Mouse (Mus musculus): Measurements from ENCODE around the gene 2310034G01Rik. TPM values are rescaled to one million over a fixed set of nuclear protein-coding genes. Genes with fewer than 3 reads are reported as not detected.
A peak's percentile ranks its signal among the peaks of the same experiment; 100 is the strongest.

The 2310034G01Rik gene
- polyA plus RNA-seq, 1 experiment from 2014 or later = 1.3 TPM

DNA sequence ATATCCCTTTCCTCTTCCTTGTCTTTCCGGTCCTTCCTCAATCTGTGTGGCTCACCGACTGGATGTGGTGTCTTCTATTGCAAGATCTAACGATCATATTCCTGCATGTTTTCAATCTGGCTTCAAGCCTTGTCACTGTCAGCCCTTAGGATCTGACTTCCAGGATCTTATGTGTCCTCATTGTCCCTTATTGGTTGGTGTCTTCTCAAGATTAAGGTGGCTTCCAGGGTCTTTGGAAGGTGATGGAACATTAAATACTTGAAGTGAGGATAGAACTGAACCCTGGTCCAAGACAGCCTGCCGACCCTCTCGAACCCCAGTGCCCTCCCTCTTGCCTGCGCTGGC, 11.2 kb downstream of the 2310034G01Rik start:
- Histone ChIP-seq H3K4me1 (replicated peaks; ENCODE audit: control insufficient read depth, insufficient read depth, low read length) (0 out of 2 replicates have a peak, but pooled peaks cover 12% of the 10 kb centered on the region), H3K4me3 (ENCODE audit: low read depth, low read length) (peak overlapping the region; percentile 80), H3K9ac (ENCODE audit: low read depth, low read length) (no peak overlapping the region; the same call in 1 of the 2 replicates), H3K9me3 (ENCODE audit: control insufficient read depth) (no peaks in the 10 kb centered on the region), H3K4me2 (replicated peaks; ENCODE audit: low read depth) (peak overlapping the region; percentile 85), H3K27me3 (replicated peaks; ENCODE audit: control insufficient read depth, insufficient read depth, low read length) (no peaks in the 10 kb centered on the region), H3K27ac (ENCODE audit: low read depth, low read length) (no peak overlapping the region), H3K36me3 (ENCODE audit: control insufficient read depth, insufficient read depth) (no peaks in the 10 kb centered on the region)
- ATAC-seq = no peak; the same call in 1 of the 2 replicates
- no peak for TF ChIP-seq CTCF (IDR thresholded peaks at IDR 0.05; ENCODE audit: low read depth)
- WGBS = 49% methylated on average over 6 of the region's 6 CpGs

- peak within 1 kb of the TSS; percentile 85 for H3K4me2 ChIP-seq (replicated peaks; ENCODE audit: low read depth)
- H3K9ac ChIP-seq (ENCODE audit: low read depth, low read length) = peak within 1 kb of the TSS; percentile 73
- peak within 1 kb of the TSS; percentile 80 for H3K4me3 ChIP-seq (ENCODE audit: low read depth, low read length)
- peak; percentile 74 for TF ChIP-seq CTCF (IDR thresholded peaks at IDR 0.05; ENCODE audit: low read depth)
- H3K9me3 ChIP-seq (ENCODE audit: control insufficient read depth) = no peaks in the 10 kb centered on the region
- 0 out of 2 replicates have a peak, but pooled peaks cover 12% of the 10 kb centered on the region for H3K4me1 ChIP-seq (replicated peaks; ENCODE audit: control insufficient read depth, insufficient read depth, low read length)
- H3K36me3 ChIP-seq (ENCODE audit: control insufficient read depth, insufficient read depth) = no peaks in the 10 kb centered on the region
- no peak within 1 kb of the TSS; the same call in 1 of the 2 replicates for H3K27ac ChIP-seq (ENCODE audit: low read depth, low read length)
- no peaks in the 10 kb centered on the region for H3K27me3 ChIP-seq (replicated peaks; ENCODE audit: control insufficient read depth, insufficient read depth, low read length)
- ATAC-seq = peak; percentile 81
- under 1% methylated on average over 31 of the region's 31 CpGs for WGBS
Measured at GRCm38 (mm10) chr19:46338331-46338936, 11.7 kb downstream of the 2310034G01Rik start, which contains the start of gene Cuedc2. Cuedc2 (minus strand) TSS chr19:46338702.

GRCm38 (mm10) chr19:46337719-46338330, 12.3 kb downstream of the 2310034G01Rik start:
- H3K4me3 ChIP-seq (ENCODE audit: low read depth, low read length) = peak overlapping the region; percentile 80
- H3K27me3 ChIP-seq (replicated peaks; ENCODE audit: control insufficient read depth, insufficient read depth, low read length) = no peaks in the 10 kb centered on the region
- H3K4me1 ChIP-seq (replicated peaks; ENCODE audit: control insufficient read depth, insufficient read depth, low read length) = 0 out of 2 replicates have a peak, but pooled peaks cover 12% of the 10 kb centered on the region
- peak overlapping the region; percentile 73 for H3K9ac ChIP-seq (ENCODE audit: low read depth, low read length)
- H3K4me2 ChIP-seq (replicated peaks; ENCODE audit: low read depth) = peak overlapping the region; percentile 85
- ATAC-seq = no peak
- no peaks in the 10 kb centered on the region for H3K9me3 ChIP-seq (ENCODE audit: control insufficient read depth)
- TF ChIP-seq CTCF (IDR thresholded peaks at IDR 0.05; ENCODE audit: low read depth) = no peak
- 29% methylated on average over 15 of the region's 15 CpGs for WGBS
- no peak overlapping the region for H3K27ac ChIP-seq (ENCODE audit: low read depth, low read length)
- no peaks in the 10 kb centered on the region for H3K36me3 ChIP-seq (ENCODE audit: control insufficient read depth, insufficient read depth)

GRCm38 (mm10) chr19:46333906-46334305, 16.2 kb downstream of the 2310034G01Rik start:
- no peak for ATAC-seq
- Histone ChIP-seq H3K36me3 (ENCODE audit: control insufficient read depth, insufficient read depth) (peaks cover 22% of the 10 kb centered on the region), H3K4me1 (replicated peaks; ENCODE audit: control insufficient read depth, insufficient read depth, low read length) (peaks cover 17% of the 10 kb centered on the region; the same call in 1 of the 2 replicates), H3K4me3 (ENCODE audit: low read depth, low read length) (no peak overlapping the region), H3K27me3 (replicated peaks; ENCODE audit: control insufficient read depth, insufficient read depth, low read length) (no peaks in the 10 kb centered on the region), H3K9ac (ENCODE audit: low read depth, low read length) (no peak overlapping the region), H3K9me3 (ENCODE audit: control insufficient read depth) (no peaks in the 10 kb centered on the region), H3K27ac (ENCODE audit: low read depth, low read length) (no peak overlapping the region), H3K4me2 (replicated peaks; ENCODE audit: low read depth) (no peak overlapping the region)
- 88% methylated on average over 3 of the region's 3 CpGs for WGBS
- no peak for TF ChIP-seq CTCF (IDR thresholded peaks at IDR 0.05; ENCODE audit: low read depth)

DNA sequence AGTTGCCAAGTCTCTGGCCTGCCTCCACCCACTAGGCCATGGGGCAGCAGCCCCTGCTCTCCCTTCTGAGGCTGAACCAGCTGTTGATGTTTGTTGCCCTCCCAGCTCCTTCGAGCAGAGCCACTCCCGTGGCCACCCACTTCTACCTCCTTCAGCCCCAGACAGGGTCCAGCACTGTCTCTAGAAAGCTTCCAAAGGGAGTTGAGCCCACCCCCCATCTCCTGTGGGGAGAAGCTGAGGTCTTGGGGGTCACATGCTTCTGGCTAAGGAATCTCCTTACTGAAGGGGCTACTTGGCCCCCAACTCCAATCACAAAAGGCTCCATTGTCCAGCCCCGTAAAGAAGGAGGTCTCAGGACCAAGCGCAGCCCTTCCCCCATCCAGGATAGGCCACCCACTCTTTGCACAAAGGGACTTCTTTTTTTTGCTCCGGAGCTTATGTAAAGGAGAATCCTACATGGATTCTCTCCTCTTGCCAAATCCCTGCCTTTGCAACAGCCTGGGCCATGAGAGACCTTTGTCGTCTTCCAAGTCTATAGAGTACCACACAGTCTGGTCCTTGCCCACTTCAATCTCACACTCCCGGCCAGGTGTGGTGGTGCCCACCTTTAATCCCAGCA, 17.3 kb downstream of the 2310034G01Rik start:
- Histone ChIP-seq H3K4me2 (replicated peaks; ENCODE audit: low read depth) (no peak overlapping the region), H3K27me3 (replicated peaks; ENCODE audit: control insufficient read depth, insufficient read depth, low read length) (no peaks in the 10 kb centered on the region), H3K27ac (ENCODE audit: low read depth, low read length) (no peak overlapping the region), H3K4me3 (ENCODE audit: low read depth, low read length) (no peak overlapping the region), H3K9me3 (ENCODE audit: control insufficient read depth) (no peaks in the 10 kb centered on the region), H3K36me3 (ENCODE audit: control insufficient read depth, insufficient read depth) (peaks cover 22% of the 10 kb centered on the region), H3K4me1 (replicated peaks; ENCODE audit: control insufficient read depth, insufficient read depth, low read length) (peaks cover 17% of the 10 kb centered on the region; the same call in 1 of the 2 replicates), H3K9ac (ENCODE audit: low read depth, low read length) (no peak overlapping the region)
- no peak for TF ChIP-seq CTCF (IDR thresholded peaks at IDR 0.05; ENCODE audit: low read depth)
- WGBS = 72% methylated on average over 7 of the region's 7 CpGs
- ATAC-seq = no peak

GRCm38 (mm10) chr19:46331936-46332335, 18.2 kb downstream of the 2310034G01Rik start:
- 81% methylated on average over 3 of the region's 3 CpGs for WGBS
- no peak overlapping the region for H3K9ac ChIP-seq (ENCODE audit: low read depth, low read length)
- no peak for TF ChIP-seq CTCF (IDR thresholded peaks at IDR 0.05; ENCODE audit: low read depth)
- no peaks in the 10 kb centered on the region for H3K9me3 ChIP-seq (ENCODE audit: control insufficient read depth)
- ATAC-seq = no peak
- H3K27ac ChIP-seq (ENCODE audit: low read depth, low read length) = no peak overlapping the region
- H3K4me2 ChIP-seq (replicated peaks; ENCODE audit: low read depth) = no peak overlapping the region
- no peak overlapping the region for H3K4me3 ChIP-seq (ENCODE audit: low read depth, low read length)
- peaks cover 15% of the 10 kb centered on the region; the same call in 1 of the 2 replicates for H3K4me1 ChIP-seq (replicated peaks; ENCODE audit: control insufficient read depth, insufficient read depth, low read length)
- H3K36me3 ChIP-seq (ENCODE audit: control insufficient read depth, insufficient read depth) = peaks cover 22% of the 10 kb centered on the region
- no peaks in the 10 kb centered on the region; the same call in 1 of the 2 replicates for H3K27me3 ChIP-seq (replicated peaks; ENCODE audit: control insufficient read depth, insufficient read depth, low read length)

All from intestine, postnatal 0 days (tissue).